Mouse (Mus musculus) midbrain, embryonic 11.5 days (tissue): ENCODE measurements at regions not wholly inside any gene's neighbourhood (a gene's known extent, or its start where the extent isn't known, plus 50 kb on each side); places are given as distances from the start of the nearest gene placed in this dataset.

Source experiments
- ATAC-seq: fragments of 200-750 bp; cut with Nextera tagmentation; 2 replicates; pipeline ENCODE4 v1.8.0; 2017; ENCODE audit warnings: moderate TSS enrichment, moderate library complexity; ENCODE audit not compliant: low FRiP score
- DNase-seq: peaks from one replicate; pipeline ENCODE4 v3.0.0; 2015; ENCODE audit warnings: low spot score; ENCODE audit errors: missing footprints
- H3K27ac ChIP-seq: fragments of 300-500 bp; sonication (generic); 2 replicates; pipeline ENCODE4 v1.5.1; 2014; ENCODE audit warnings: low read depth, low read length
- H3K27me3 ChIP-seq: fragments of 300-500 bp; sonication (generic); 2 replicates; pipeline ENCODE4 v1.6.1; 2014; ENCODE audit warnings: mild to moderate bottlenecking, low read length, moderate library complexity, mixed read lengths; ENCODE audit not compliant: control insufficient read depth, insufficient read depth
- H3K36me3 ChIP-seq: fragments of 300-500 bp; sonication (generic); 2 replicates; pipeline ENCODE4 v1.6.1; 2014; ENCODE audit warnings: mild to moderate bottlenecking, low read length, moderate library complexity, mixed read lengths; ENCODE audit not compliant: control insufficient read depth, insufficient read depth
- H3K4me1 ChIP-seq: fragments of 300-500 bp; sonication (generic); 2 replicates; pipeline ENCODE4 v1.6.1; 2014; ENCODE audit warnings: low read length; ENCODE audit not compliant: control insufficient read depth, insufficient read depth
- H3K4me2 ChIP-seq: fragments of 300-500 bp; sonication (generic); 2 replicates; pipeline ENCODE4 v1.6.1; 2014; ENCODE audit warnings: mild to moderate bottlenecking, moderate library complexity
- H3K4me3 ChIP-seq: fragments of 300-500 bp; sonication (generic); 2 replicates; pipeline ENCODE4 v1.5.1; 2014; ENCODE audit warnings: low read depth, low read length
- H3K9ac ChIP-seq: fragments of 300-500 bp; sonication (generic); 2 replicates; pipeline ENCODE4 v1.6.1; 2014; ENCODE audit warnings: low read length
- H3K9me3 ChIP-seq: fragments of 300-500 bp; sonication (generic); 2 replicates; pipeline ENCODE4 v1.6.1; 2016; ENCODE audit warnings: low read length; ENCODE audit not compliant: control insufficient read depth
- WGBS: fragments of 180-500 bp; shearing (Covaris S2); extraction: QIAGEN DNeasy Blood & Tissue Kit; methylation state at CpG from one replicate; pipeline ENCODE4 v1.1.7; 2014; 5-methylcytosine and 5-hydroxymethylcytosine counted together

- Histone ChIP-seq H3K4me3 (no peak overlapping the region), H3K4me2 (no peak overlapping the region), H3K9ac (no peak overlapping the region), H3K9me3 (no peaks in the 10 kb centered on the region), H3K36me3 (no peaks in the 10 kb centered on the region), H3K4me1 (no peaks in the 10 kb centered on the region), H3K27ac (no peak overlapping the region), H3K27me3 (no peaks in the 10 kb centered on the region)
- ATAC-seq (no peak), DNase-seq (no peak)
- WGBS, result 91% methylated on average over 3 of the region's 3 CpGs
Measured at GRCm38 (mm10) chr13:83201931-83202671, 301.7 kb upstream of the Mef2c start.

GRCm38 (mm10) chr13:83206622-83207021 lies 297.2 kb upstream of the Mef2c start:
- no peak overlapping the region for H3K4me2 ChIP-seq
- no peak overlapping the region for H3K9ac ChIP-seq
- 76% methylated on average over 1 of the region's 1 CpGs for WGBS
- H3K4me3 ChIP-seq, result no peak overlapping the region
- no peak for DNase-seq
- no peak overlapping the region for H3K27ac ChIP-seq
- no peak for ATAC-seq
- no peaks in the 10 kb centered on the region for H3K36me3 ChIP-seq
- H3K9me3 ChIP-seq, result no peaks in the 10 kb centered on the region
- no peaks in the 10 kb centered on the region for H3K4me1 ChIP-seq
- no peaks in the 10 kb centered on the region for H3K27me3 ChIP-seq

- WGBS, result 85% methylated on average over 4 of the region's 4 CpGs
- H3K36me3 ChIP-seq, result no peaks in the 10 kb centered on the region
- no peaks in the 10 kb centered on the region for H3K4me1 ChIP-seq
- no peak overlapping the region for H3K9ac ChIP-seq
- no peaks in the 10 kb centered on the region for H3K9me3 ChIP-seq
- H3K27me3 ChIP-seq, result no peaks in the 10 kb centered on the region
- DNase-seq, result no peak
- no peak overlapping the region for H3K27ac ChIP-seq
- ATAC-seq, result no peak
- H3K4me3 ChIP-seq, result no peak overlapping the region
- no peak overlapping the region for H3K4me2 ChIP-seq
Measured at GRCm38 (mm10) chr13:83207513-83207912, 296.3 kb upstream of the Mef2c start.

- Histone ChIP-seq H3K27ac (no peak overlapping the region), H3K36me3 (no peaks in the 10 kb centered on the region), H3K4me3 (no peak overlapping the region), H3K9ac (no peak overlapping the region), H3K27me3 (no peaks in the 10 kb centered on the region), H3K4me2 (no peak overlapping the region), H3K9me3 (no peaks in the 10 kb centered on the region), H3K4me1 (no peaks in the 10 kb centered on the region)
- DNase-seq (no peak), ATAC-seq (no peak)
- 84% methylated on average over 5 of the region's 5 CpGs for WGBS
Measured at GRCm38 (mm10) chr13:83208111-83208510, 295.7 kb upstream of the Mef2c start.

- no peak for DNase-seq
- no peak for ATAC-seq
- H3K36me3 ChIP-seq, result no peaks in the 10 kb centered on the region
- no peaks in the 10 kb centered on the region for H3K9me3 ChIP-seq
- H3K27ac ChIP-seq, result no peak overlapping the region
- H3K4me2 ChIP-seq, result no peak overlapping the region
- H3K4me3 ChIP-seq, result no peak overlapping the region
- H3K4me1 ChIP-seq, result no peaks in the 10 kb centered on the region
- H3K9ac ChIP-seq, result no peak overlapping the region
- no peaks in the 10 kb centered on the region for H3K27me3 ChIP-seq
Measured at GRCm38 (mm10) chr13:83214811-83215210, 289.0 kb upstream of the Mef2c start.

GRCm38 (mm10) chr13:83216454-83216853 lies 287.4 kb upstream of the Mef2c start:
- ATAC-seq (no peak), DNase-seq (no peak)

GRCm38 (mm10) chr13:83252452-83252851 lies 251.4 kb upstream of the Mef2c start:
- H3K27ac ChIP-seq, result no peak overlapping the region
- H3K9me3 ChIP-seq, result no peaks in the 10 kb centered on the region
- WGBS, result 87% methylated on average over 1 of the region's 1 CpGs
- DNase-seq, result peak; percentile 2
- H3K27me3 ChIP-seq, result no peaks in the 10 kb centered on the region
- H3K4me3 ChIP-seq, result no peak overlapping the region
- no peaks in the 10 kb centered on the region for H3K36me3 ChIP-seq
- H3K4me1 ChIP-seq, result no peaks in the 10 kb centered on the region
- ATAC-seq, result no peak
- no peak overlapping the region for H3K4me2 ChIP-seq
- H3K9ac ChIP-seq, result no peak overlapping the region

More at GRCm38 (mm10) chr13:83216454-83216853, 287.4 kb upstream of the Mef2c start:
- Histone ChIP-seq H3K27ac (no peak overlapping the region), H3K4me2 (no peak overlapping the region), H3K9me3 (no peaks in the 10 kb centered on the region), H3K27me3 (no peaks in the 10 kb centered on the region), H3K4me3 (no peak overlapping the region), H3K4me1 (no peaks in the 10 kb centered on the region), H3K36me3 (no peaks in the 10 kb centered on the region), H3K9ac (no peak overlapping the region)
- WGBS, result 92% methylated on average over 3 of the region's 3 CpGs

GRCm38 (mm10) chr13:83266591-83266990 lies 237.2 kb upstream of the Mef2c start:
- Histone ChIP-seq H3K36me3 (no peaks in the 10 kb centered on the region), H3K27ac (no peak overlapping the region), H3K9ac (no peak overlapping the region), H3K4me1 (no peaks in the 10 kb centered on the region), H3K4me2 (no peak overlapping the region), H3K27me3 (no peaks in the 10 kb centered on the region), H3K4me3 (no peak overlapping the region), H3K9me3 (no peaks in the 10 kb centered on the region)
- DNase-seq, result peak; percentile 69
- ATAC-seq, result no peak
- 88% methylated on average over 1 of the region's 1 CpGs for whole genome bisulfite sequencing

GRCm38 (mm10) chr13:83268663-83269062 lies 235.2 kb upstream of the Mef2c start:
- ATAC-seq (no peak), DNase-seq (peak; percentile 75)

More at GRCm38 (mm10) chr13:83268663-83269062, 235.2 kb upstream of the Mef2c start:
- Histone ChIP-seq H3K4me2 (no peak overlapping the region), H3K4me3 (no peak overlapping the region), H3K4me1 (no peaks in the 10 kb centered on the region), H3K9ac (no peak overlapping the region), H3K27me3 (no peaks in the 10 kb centered on the region), H3K36me3 (no peaks in the 10 kb centered on the region), H3K9me3 (no peaks in the 10 kb centered on the region), H3K27ac (no peak overlapping the region)
- WGBS, result 88% methylated on average over 3 of the region's 3 CpGs
